Mouse (Mus musculus): ENCODE data around the gene Anp32e. TPM values are rescaled to one million over a fixed set of nuclear protein-coding genes. Genes with fewer than 3 reads are reported as not detected.

The Anp32e gene
- polyA plus RNA-seq, 1 experiment from 2014 or later, result 72.5 TPM

DNA sequence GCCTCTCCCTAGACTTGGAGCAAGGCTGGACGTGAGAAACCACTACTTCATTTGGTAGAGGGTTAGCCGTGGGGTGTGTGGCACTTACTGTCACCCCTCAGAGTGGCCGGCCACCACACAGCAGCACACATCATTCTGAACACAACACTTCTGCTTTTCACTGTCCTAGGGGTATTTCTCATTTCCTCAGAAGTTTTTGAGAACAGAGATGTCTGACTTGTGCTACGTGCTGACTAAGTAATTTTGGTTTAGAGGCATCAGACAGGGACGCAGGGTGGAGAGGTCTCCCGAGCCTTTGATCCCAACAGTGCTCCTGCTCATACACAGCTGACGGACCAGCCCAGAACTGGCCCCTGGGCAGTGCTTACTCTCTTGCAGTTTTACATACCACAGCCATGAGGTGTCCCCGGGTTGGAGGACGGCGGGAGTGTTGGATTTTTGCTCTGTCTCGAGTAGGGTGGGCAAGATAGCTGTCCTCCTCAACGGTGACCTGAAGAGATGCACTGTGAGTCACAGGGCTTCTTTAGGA, 61.4 kb downstream of the Anp32e start:
- H3K4me3 ChIP-seq (ENCODE audit: low read depth, low read length), result no peak overlapping the region
- H3K9me3 ChIP-seq (ENCODE audit: low read length), result no peaks in the 10 kb centered on the region
- peaks cover 26% of the 10 kb centered on the region for H3K4me1 ChIP-seq (ENCODE audit: insufficient read depth, low read depth, low read length)
- H3K9ac ChIP-seq (replicated peaks; ENCODE audit: low read depth), result no peak overlapping the region
- WGBS, result 58% methylated on average over 12 of the region's 12 CpGs
- H3K27me3 ChIP-seq (replicated peaks; ENCODE audit: insufficient read depth, low read length), result no peaks in the 10 kb centered on the region
- H3K36me3 ChIP-seq (ENCODE audit: insufficient read depth, low read length), result no peaks in the 10 kb centered on the region
- peak; percentile 52 for DNase-seq (ENCODE audit: low spot score)
- no peak for TF ChIP-seq CTCF (IDR thresholded peaks at IDR 0.05)
- TF ChIP-seq EP300 (IDR thresholded peaks at IDR 0.05), result no peak
- H3K4me2 ChIP-seq (replicated peaks; ENCODE audit: low read depth, low read length), result no peak overlapping the region
- ATAC-seq, result peak; percentile 21
- no peak overlapping the region for H3K27ac ChIP-seq (ENCODE audit: low read length)

DNA sequence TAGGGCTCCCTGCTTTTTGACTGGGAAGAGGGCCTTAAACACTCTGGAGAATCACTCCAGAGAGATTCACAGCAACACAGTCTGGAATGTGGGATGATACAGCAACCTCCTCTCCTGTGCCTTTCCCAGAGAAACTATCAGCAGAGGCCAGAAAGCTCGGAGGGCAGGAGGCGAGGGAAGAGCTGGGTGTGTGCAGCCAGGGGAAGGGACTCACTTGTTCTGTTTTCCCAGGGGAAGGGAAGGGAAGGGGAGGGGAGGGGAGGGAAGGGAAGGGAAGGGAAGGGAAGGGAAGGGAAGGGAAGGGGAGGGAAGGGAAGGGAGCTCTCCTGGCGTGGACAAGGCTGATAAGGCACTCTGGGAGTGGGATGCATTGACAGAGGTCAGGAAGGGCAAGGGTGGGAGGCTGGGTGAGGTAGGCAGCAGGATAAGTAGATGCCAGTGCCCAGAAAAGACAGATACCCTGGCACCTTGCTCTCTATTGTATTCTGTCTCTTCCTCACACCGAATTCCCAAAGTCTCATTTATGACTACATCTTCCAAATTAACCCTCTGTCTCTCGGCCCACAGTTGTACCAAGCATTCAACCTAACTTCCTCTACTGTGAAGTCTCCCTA, 64.1 kb downstream of the Anp32e start:
- ATAC-seq (peak; percentile 19), DNase-seq (ENCODE audit: low spot score) (peak; percentile 46)
- no peaks in the 10 kb centered on the region for H3K9me3 ChIP-seq (ENCODE audit: low read length)
- H3K4me1 ChIP-seq (ENCODE audit: insufficient read depth, low read depth, low read length), result peaks cover 14% of the 10 kb centered on the region; the same call in 1 of the 2 replicates
- WGBS, result 30% methylated on average over 5 of the region's 5 CpGs
- H3K4me2 ChIP-seq (replicated peaks; ENCODE audit: low read depth, low read length), result peak overlapping the region; percentile 92
- H3K27me3 ChIP-seq (replicated peaks; ENCODE audit: insufficient read depth, low read length), result no peaks in the 10 kb centered on the region
- peak overlapping the region; percentile 94 for H3K27ac ChIP-seq (ENCODE audit: low read length)
- no peak overlapping the region for H3K9ac ChIP-seq (replicated peaks; ENCODE audit: low read depth)
- TF ChIP-seq CTCF (IDR thresholded peaks at IDR 0.05), result no peak
- TF ChIP-seq EP300 (IDR thresholded peaks at IDR 0.05), result peak; percentile 31; the same call in 1 of the 2 replicates
- no peaks in the 10 kb centered on the region for H3K36me3 ChIP-seq (ENCODE audit: insufficient read depth, low read length)
- H3K4me3 ChIP-seq (ENCODE audit: low read depth, low read length), result no peak overlapping the region; the same call in 1 of the 2 replicates

DNA sequence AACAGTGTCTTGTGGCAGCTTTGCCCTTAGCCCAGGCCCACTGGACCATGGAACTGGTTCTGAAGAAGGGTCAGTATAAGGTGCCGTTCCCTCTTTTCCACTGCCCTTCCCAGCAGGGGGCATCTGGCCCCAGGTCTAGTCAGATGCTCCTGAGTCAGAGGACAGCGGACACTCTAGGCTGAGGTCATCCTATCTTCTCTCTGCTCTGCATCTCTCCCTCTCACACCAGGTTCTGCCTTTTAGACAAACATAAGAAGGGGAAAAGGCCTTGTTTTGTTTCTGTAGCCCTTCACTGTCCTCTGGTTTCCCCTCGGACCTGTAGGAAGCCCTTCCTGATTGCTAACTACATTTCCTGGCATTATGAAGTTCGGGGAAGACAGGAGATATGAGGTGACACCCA, 64.8 kb downstream of the Anp32e start:
- Histone ChIP-seq H3K27me3 (replicated peaks; ENCODE audit: insufficient read depth, low read length) (no peaks in the 10 kb centered on the region), H3K27ac (ENCODE audit: low read length) (peak overlapping the region; percentile 94), H3K9me3 (ENCODE audit: low read length) (no peaks in the 10 kb centered on the region), H3K4me3 (ENCODE audit: low read depth, low read length) (peak overlapping the region; percentile 77), H3K4me2 (replicated peaks; ENCODE audit: low read depth, low read length) (peak overlapping the region; percentile 92), H3K4me1 (ENCODE audit: insufficient read depth, low read depth, low read length) (peaks cover 14% of the 10 kb centered on the region; the same call in 1 of the 2 replicates), H3K36me3 (ENCODE audit: insufficient read depth, low read length) (no peaks in the 10 kb centered on the region), H3K9ac (replicated peaks; ENCODE audit: low read depth) (no peak overlapping the region)
- TF ChIP-seq EP300 (IDR thresholded peaks at IDR 0.05) (peak; percentile 86), CTCF (IDR thresholded peaks at IDR 0.05) (peak; percentile 56)
- DNase-seq (ENCODE audit: low spot score), result peak; percentile 64
- WGBS, result 27% methylated on average over 4 of the region's 4 CpGs
- ATAC-seq, result peak; percentile 43

DNA sequence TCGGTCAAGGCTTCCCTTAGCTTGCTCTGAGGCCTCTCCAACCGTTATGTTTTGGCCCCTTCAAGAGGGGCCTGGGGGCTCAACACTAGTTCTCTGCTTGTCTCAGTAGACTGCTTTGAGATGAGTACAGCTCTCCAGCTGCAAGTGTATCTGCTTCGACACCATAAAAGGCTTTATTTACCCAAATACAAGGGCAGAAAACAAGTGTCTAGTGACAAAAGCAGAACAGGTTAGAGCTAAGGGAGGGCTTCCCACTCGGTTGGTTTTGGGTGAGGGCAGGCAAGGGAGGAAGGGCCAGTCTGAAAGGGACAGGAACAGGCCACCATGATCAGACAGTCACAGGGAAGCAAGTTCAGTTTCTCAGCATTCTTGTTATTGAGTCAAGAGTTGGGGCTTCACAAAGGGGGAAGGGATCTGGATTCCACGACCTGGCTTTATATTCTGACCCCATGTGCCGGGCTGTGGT, 65.4 kb downstream of the Anp32e start:
- H3K4me3 ChIP-seq (ENCODE audit: low read depth, low read length), result peak overlapping the region; percentile 77
- no peaks in the 10 kb centered on the region for H3K9me3 ChIP-seq (ENCODE audit: low read length)
- peaks cover 14% of the 10 kb centered on the region; the same call in 1 of the 2 replicates for H3K4me1 ChIP-seq (ENCODE audit: insufficient read depth, low read depth, low read length)
- H3K27ac ChIP-seq (ENCODE audit: low read length), result peak overlapping the region; percentile 94
- H3K27me3 ChIP-seq (replicated peaks; ENCODE audit: insufficient read depth, low read length), result no peaks in the 10 kb centered on the region
- H3K9ac ChIP-seq (replicated peaks; ENCODE audit: low read depth), result peak overlapping the region; percentile 57
- H3K4me2 ChIP-seq (replicated peaks; ENCODE audit: low read depth, low read length), result peak overlapping the region; percentile 92
- 18% methylated on average over 6 of the region's 6 CpGs for WGBS
- ATAC-seq (no peak), DNase-seq (ENCODE audit: low spot score) (peak; percentile 52)
- TF ChIP-seq CTCF (IDR thresholded peaks at IDR 0.05) (no peak), EP300 (IDR thresholded peaks at IDR 0.05) (no peak)
- no peaks in the 10 kb centered on the region for H3K36me3 ChIP-seq (ENCODE audit: insufficient read depth, low read length)

- Histone ChIP-seq H3K9ac (replicated peaks; ENCODE audit: low read depth) (peak overlapping the region; percentile 57), H3K27me3 (replicated peaks; ENCODE audit: insufficient read depth, low read length) (no peaks in the 10 kb centered on the region), H3K4me3 (ENCODE audit: low read depth, low read length) (peak overlapping the region; percentile 77), H3K27ac (ENCODE audit: low read length) (peak overlapping the region; percentile 94), H3K4me2 (replicated peaks; ENCODE audit: low read depth, low read length) (peak overlapping the region; percentile 92), H3K4me1 (ENCODE audit: insufficient read depth, low read depth, low read length) (peaks cover 14% of the 10 kb centered on the region; the same call in 1 of the 2 replicates), H3K36me3 (ENCODE audit: insufficient read depth, low read length) (no peaks in the 10 kb centered on the region), H3K9me3 (ENCODE audit: low read length) (no peaks in the 10 kb centered on the region)
- TF ChIP-seq EP300 (IDR thresholded peaks at IDR 0.05) (no peak), CTCF (IDR thresholded peaks at IDR 0.05) (no peak)
- ATAC-seq (peak; percentile 38), DNase-seq (ENCODE audit: low spot score) (peak; percentile 52)
- 3% methylated on average over 38 of the region's 51 CpGs for WGBS
These were observed 66.1 kb downstream of the Anp32e start for GRCm38 (mm10) chr3:95994975-95995801.

All from lung, postnatal 0 days (tissue).